Mouse (Mus musculus) adrenal gland, adult 18-20 months (tissue): ENCODE measurements around the gene Olfr1380. TPM values are rescaled to one million over a fixed set of nuclear protein-coding genes. Genes with fewer than 3 reads are reported as not detected.

Source experiments
- total RNA-seq, 2 experiments: library from RNA; stranded (reverse); gene quantifications; 1 replicate in 1 of 2; 2 replicates in 1 of 2; pipeline ENCODE4 v1.2.3; 2021

Olfr1380 gene
- total RNA-seq, 2 experiments from 2014 or later: not detected

Other genes starting within 250 kb of the Olfr1380 start
- gene Olfr1391, start 234.1 kb upstream of the Olfr1380 start, total RNA-seq: not detected
- gene Olfr1390, start 221.7 kb upstream of the Olfr1380 start, total RNA-seq: not detected
- not detected for gene Olfr1389, start 133.8 kb upstream of the Olfr1380 start, total RNA-seq
- gene Olfr1388, start 120.3 kb upstream of the Olfr1380 start, total RNA-seq: under 1 TPM in 1 of 2 experiments, not detected in 1; 0.17 TPM
- not detected for gene Olfr1387, start 101.5 kb upstream of the Olfr1380 start, total RNA-seq
- not detected for gene Olfr1386, start 91.8 kb upstream of the Olfr1380 start, total RNA-seq
- not detected for gene Olfr1385, start 67.8 kb upstream of the Olfr1380 start, total RNA-seq
- not detected for gene Olfr1384, start 50.2 kb upstream of the Olfr1380 start, total RNA-seq
- gene Olfr1383, start 37.2 kb upstream of the Olfr1380 start, total RNA-seq: under 1 TPM; 0.56 to 0.61 TPM
- not detected for gene Olfr1382, start 28.6 kb upstream of the Olfr1380 start, total RNA-seq
- gene Olfr1381, start 13.4 kb upstream of the Olfr1380 start, total RNA-seq: not detected
- gene Flt4, start 52.4 kb downstream of the Olfr1380 start, total RNA-seq: 10 to 100 TPM; 14.4 to 14.5 TPM
- gene Scgb3a1, start 106.7 kb downstream of the Olfr1380 start, total RNA-seq: not detected
- 10 to 100 TPM; 34.5 to 42.0 TPM for gene Cnot6, start 155.8 kb downstream of the Olfr1380 start, total RNA-seq
- 10 to 100 TPM in 1 of 2 experiments, 1 to 10 TPM in 1; 4.3 to 11.2 TPM for gene Gfpt2, start 237.3 kb downstream of the Olfr1380 start, total RNA-seq